Mouse (Mus musculus): ENCODE results near the gene Trim47.
A peak's percentile ranks its signal among the peaks of the same experiment; 100 is the strongest.
"Not testable (repeated sequence)": the region's sequence is repeated elsewhere in the genome, so short reads cannot be mapped to it uniquely, and the experiment has no call there.

The Trim47 gene

DNA sequence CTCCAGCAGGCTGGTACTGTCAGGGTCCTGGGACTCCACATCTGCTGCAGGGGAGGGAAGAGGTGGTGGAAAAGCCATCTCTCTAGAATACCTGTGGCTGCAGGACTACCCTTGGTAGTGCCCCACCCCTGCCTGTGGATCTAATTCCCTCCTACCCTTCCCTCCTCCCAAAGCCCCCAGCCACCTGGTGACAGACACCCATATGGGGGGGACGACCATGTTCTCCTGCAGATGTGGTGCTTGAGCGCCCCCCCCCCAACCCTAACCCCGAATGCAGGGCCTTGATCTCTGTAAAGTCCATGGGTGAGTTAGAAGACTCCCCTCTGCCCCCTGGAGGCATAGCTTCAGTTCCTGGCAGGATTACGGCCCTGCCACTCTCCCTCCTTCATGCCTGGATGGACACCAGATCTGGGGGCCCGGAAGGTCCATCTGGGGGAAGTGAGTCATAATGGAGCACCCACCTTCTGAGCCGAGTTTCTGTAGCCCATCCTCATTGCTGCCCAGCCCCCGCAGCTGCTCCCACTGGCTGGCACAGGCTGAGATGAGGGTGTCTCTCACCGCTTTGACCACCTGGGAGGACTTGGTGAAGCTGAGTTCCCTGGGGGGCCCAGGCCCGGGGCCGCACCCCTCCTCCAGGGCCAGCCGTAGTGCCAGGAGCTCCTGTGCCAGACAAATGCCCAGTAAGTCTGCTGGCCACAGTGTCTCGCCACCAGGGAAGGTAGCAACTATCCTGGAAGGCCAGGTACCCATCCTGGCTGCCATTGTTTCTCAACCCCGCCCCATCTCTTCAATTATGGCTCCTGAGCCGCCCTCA lies 19.8 kb downstream of the Trim47 start:
- peak; percentile 97 for DNase-seq

DNA sequence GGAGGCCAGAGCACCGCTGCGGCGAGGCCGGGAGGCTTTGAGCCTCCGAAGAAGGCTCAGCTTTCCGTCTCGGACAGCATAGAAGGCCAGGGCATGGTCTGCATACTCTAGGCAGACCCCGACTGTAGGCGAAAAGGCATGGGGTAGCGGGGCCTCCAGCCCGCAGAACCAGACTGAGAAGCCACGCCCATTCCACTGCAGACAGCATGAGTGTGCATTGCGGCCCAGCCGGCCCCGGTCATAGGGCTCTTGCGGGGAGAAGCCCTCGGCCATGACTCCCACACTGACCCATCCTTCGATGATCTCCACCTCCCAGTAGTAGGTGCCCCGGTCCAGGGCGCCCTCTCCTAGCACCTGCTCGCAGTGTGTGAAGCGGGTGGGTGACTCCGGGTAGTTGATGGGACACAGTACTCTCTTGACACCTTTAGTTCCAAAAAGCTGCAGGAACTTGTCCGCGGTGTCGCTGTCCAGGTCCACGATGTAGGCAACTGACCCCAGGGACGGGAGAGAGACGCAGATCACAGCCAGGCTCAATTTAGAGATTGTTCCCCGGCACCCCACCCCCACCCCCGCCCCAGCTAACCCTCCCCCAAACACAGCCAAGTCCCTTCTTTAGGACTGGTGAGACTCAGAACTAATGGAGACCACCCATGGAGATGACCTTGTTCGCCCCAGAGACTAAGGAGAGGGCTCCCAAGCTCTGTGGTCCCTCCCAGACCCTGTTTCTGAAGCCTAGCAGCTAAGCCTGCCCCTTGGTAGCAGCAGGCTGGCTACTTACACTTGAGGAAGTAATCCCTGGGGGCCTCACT lies 20.7 kb downstream of the Trim47 start:
- peak; percentile 95 for DNase-seq

DNA sequence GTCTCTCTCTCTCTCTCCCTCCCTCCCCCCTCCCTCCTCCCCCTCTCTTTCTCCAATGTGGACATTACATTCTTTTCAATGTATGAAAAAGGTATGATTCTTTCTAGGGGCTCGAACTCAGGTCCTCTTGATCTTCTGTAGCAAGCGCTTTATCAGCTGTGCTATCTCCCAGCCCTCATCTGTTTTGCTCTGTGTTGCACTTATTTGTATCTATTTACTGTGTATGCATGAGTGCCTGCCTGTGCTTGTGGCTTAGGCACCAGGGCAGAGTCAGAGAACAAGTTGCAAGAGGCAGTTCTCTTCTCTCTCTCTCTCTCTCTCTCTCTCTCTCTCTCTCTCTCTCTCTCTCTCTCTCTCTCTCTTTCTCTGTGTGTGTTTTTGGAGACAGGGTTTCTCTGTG lies 21.9 kb downstream of the Trim47 start:
- no peak for DNase-seq

DNA sequence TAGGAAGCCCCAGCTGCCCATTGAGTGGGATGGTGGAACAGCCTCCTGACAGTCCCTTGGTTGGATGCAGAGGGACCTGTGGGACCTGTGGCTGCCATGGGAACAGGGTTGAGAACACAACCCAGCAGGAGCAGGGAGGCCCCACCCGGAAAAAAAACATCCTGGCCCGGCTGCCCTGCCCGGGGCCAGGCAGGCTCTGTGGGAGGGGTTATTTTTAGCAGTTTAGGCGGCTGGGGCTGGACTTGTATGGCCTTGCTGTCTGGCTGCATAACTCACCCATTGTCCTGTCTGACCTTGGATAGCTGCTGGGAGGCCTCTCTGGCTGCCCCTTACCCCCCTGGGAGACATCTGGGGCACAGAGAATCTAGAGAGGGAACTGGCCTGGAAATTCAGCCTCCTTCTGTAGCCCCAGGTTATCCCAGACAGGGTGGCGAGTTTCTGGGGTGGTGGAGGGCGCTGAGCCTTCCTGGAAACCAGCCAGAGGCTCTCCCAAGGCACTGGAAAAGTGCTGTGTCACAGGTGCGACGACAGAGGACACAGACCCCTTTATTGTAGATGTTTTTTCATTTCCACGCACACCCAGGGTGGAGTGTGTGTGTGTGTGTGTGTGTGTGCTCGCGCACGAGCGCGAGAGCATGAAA lies 22.9 kb downstream of the Trim47 start:
- DNase-seq = peak; percentile 100

DNA sequence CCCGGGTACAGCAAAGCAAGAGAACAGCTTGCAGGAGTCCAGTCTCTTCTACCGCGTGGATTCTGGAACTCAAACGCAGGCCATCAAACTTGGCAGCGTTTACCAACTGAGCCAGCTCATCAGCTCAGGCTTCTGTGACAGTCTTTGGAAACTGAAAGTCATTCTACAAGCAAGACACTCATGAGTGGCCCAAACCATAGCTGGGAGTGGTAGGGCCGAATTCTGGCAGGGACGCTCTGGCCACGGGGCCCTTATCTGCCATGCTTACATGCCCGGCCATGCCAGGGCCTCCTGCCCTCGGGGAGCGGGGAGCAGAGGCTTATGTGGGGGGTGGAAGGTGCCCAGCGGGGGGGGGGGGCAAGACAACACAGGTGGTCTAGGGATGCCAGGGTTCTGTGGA lies 23.4 kb downstream of the Trim47 start:
- DNase-seq = no peak

DNA sequence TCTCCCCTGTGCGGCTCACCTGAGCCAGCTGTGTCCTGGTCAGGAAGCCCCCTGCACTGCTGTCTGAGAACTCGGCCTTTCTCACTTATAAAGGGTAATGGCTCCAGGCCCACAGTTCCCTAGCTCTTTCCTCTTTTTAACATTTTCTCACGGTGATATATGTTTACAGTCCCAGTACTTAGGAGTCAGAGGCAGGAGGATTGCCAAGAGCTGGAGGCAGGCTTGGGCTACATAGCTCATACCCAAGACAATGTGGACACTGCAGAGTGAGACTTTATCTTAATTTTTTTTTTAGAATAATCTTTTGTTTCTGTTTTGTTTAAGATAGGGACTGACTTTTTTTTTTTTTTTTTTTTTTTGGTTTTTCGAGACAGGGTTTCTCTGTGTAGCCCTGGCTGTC lies 24.5 kb downstream of the Trim47 start:
- DNase-seq = no peak

DNA sequence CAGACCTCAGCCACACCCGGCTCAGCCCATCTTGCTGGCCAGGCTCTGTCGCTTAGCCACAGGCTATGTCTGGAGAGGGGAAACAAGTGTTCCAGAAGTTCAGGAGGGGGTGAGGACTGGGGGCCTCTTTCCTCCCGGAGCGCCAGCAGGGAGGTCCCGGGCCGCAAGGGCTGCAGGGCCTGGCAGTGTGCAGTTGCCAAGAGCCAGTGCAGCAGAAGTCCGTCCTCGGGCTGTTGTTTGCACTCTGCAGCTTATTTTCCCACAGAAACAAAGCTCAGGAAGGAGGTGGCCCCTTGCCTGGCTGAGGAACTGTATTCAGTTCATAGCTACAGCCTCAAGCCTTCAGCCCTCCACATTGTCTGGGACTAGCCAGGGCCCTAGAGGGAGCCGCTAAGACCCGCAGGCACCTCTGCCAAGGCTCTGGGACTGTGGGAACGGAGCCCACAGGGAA lies 25.1 kb downstream of the Trim47 start:
- DNase-seq = peak; percentile 99

DNA sequence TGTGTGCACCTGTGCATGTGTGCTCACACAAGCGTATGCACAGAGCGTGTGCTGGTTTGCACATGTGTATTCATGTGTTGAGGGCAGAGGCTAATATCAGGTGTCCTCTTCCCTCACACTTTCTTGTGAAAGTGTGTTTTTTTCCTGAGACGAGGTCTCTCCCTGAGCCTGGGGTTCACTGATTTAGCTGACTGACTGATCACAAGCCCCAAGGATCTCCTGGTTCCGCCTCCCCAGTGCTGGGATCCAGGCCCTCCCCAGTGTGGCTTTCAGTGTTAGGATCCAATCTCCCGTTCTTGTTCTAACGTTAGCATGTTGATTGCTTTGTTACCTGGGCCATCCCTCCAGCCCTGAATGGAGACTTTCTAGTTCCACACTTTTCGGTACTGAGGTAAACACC lies 26.2 kb downstream of the Trim47 start:
- DNase-seq = peak; percentile 92

DNA sequence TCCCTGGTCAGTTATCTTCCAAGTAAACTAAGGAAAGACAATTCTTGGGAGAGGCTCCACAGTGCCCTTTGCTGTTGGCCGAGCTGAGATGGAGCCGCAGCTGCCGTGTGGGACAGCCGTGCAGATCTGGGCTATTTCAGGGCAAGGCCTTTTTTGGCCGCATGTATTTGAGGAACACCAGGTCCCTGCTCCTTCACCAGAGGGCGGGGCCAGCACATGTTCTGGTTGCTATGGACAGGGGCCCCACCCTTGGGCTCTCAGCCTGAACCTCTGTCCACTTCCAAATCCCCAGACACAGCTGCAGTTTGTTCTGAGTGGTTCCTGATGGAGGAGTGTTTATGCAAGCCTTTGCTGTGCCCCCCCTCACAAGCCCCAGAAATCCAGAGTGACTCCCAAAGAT lies 26.6 kb downstream of the Trim47 start:
- peak; percentile 100 for DNase-seq

DNA sequence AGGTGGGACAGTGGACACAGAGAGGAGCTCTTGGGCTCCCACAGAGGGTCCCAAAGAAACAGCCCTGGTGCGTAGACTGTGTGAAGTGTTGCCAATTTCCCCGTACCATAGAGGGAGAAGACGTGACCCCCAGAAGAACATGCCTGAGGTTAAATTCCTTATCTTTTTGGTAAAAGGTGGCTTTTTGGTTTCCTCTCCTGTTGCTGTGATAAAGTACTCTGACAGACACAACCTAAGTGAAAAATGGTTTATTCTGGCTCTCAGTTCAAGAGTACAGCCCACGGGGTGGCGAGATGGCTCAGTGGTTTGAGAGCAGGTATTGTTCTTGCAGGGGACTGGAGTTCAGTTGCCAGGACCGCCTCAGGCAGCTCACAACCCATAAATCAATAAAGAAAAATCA lies 27.5 kb downstream of the Trim47 start:
- DNase-seq = peak; percentile 89

DNA sequence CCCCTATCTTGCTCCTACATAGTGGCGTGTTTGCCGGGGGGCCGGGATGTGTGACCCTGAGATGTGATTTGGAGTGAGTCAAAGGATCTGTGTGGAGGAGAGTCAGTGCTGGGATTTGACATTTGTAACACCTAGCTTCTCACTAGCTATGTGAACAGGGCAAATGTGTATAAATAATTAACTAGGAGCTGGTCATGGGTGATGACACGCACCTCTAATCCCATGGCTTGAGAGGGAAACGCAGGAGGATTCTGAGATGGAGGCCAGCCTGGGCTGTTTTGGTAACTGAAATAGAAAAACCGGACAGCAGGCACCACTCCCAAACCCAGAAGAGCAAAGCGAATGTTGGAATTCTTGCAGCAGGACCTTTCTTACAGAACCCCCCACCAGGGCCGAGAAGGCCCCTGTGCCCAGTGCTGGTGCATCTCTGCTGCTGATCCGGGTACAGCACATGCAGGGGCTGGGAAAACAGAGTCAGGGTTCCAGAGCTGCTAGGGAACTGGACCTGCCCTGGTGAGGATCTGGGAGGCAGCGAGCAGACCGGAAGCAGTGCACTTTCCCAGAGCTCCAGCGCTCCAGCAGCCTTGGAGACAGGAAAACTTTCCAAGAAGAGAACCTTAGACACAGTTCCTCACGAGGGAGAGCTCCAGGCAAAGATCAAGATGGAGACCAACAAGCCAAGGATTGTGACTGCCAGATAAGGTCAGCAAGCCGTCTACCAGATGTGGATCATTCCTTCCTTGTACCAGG lies 28.1 kb downstream of the Trim47 start:
- peak; percentile 97 for DNase-seq

DNA sequence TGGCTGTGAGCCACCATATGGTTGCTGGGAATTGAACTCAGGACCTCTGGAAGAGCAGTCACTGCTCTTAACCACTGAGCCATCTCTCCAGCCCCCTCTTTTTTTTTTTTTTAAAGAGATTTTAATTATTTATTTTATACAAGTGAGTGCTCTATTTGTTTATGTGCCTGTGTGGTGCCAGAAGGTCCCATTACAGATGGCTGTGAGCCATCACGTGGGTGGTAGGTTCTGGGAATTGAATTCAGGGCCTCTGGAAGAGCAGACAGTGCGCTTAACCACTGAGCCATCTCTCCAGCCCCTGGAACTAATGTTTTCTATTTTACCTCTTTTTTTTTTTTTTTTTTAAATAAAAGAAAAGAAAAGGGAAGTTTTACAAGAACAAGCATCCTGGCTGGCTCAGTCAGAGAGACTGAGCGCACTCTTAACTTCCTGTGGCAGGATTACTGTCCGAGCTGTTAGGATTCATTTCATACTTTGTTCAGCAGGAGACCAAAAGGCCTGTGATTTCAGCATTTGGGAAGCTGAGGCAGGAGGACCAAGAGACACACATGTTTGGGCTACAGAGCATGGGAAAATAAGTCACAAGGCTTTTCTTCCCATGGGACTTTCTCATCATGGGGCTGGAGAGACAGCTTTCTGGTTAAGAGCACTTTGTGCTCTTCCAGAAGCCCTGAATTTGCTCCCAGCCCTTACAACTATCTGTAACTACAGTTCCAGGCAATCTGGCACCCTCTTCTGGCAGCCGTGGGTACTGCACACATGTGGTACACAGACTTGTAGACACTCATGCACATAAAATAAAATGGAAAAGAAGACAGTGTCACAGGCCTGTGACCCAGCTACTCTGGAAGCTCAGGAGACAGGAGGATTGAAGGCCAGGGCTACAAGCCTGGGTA lies 30.5 kb downstream of the Trim47 start:
- peak; percentile 90 for DNase-seq

DNA sequence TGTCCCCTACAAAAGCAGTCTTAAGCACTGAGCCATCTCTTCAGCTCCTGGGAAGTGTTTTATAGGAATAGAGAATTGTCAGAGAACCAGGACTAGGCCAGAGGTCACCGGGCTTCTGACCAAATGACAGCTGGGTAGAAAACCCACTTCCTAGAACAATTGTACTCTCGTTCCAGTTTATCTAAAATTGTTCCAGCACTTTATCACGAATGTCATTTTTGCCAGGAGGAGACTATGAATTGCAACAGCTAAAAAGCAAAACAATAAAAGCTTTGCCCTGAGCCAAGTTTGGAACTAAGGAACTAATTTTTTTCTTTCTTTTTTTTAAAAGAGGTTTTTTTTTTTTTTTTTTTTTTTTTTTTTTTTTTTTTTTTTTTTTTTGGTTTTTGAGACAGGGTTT lies 31.4 kb downstream of the Trim47 start:
- peak; percentile 97 for DNase-seq

DNA sequence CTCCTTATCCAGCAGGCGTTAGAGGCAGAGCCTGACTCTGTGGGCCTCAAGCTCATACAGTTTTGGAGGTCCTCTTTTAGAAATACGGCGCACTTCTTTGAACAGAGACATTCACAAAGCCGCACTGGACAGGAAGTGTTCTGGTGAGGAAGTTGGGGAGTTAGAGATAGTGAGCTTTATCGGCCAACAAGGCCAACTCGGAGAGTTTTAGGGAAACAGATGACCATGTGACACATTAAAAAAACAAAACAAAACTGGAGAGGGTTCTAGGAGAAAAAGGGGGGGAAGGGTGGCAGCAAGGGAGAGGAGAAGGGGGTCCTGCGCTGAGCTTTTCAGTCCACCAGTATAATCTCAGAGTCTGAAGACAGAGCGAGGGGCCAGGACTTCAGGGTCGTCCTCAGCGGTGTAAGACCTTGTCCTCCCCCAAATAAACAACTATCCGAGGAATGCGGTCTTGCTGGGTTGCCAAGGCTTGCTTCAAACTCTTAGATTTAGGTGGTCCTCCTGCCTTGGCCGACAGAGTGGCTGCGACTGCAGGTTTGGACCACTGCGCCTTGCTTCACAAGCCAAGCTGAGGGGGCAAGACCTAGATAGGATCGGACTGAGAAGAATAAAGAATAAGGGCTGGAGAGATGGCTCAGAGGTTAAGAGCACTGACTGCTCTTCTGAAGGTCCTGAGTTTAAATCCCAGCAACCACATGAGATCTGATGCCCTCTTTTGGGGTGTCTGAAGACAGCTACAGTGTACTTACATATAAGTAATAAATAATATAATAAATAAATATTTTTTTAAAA lies 33.0 kb downstream of the Trim47 start:
- peak; percentile 97 for DNase-seq

DNA sequence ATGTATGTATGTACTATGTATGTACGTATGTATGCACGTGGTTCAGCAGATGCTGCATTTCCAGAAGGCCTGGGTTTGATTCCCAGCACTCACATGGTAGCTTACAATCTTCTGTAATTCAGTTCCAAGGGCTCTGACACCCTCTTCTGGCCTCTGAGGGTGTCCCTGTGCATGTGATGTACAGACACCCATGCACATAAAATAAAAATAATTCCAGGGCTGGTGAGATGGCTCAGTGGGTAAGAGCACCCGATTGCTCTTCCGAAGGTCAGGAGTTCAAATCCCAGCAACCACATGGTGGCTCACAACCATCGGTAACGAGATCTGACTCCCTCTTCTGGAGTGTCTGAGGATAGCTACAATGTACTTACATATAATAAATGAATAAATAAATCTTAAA lies 34.1 kb downstream of the Trim47 start:
- DNase-seq = not testable (repeated sequence)

DNA sequence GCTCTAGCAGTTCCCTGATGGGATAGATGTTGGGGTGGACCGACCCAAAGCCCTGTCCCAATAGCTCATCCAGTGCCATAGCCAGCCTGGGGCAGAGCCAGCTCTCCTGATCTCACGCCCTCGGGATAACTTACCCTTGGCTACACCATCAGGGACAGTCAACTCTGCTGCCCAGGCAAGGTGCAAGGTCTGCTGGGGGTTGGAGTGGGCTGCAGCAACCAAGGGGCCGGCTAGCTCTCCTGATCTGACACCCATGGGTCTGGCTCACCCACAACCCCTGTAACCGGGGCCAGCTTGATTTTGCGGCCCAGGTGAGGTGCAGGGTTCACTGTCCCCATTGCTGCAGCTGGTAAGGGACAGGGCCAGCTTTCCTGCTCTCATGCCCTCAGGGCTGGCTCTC lies 35.4 kb downstream of the Trim47 start:
- no peak for DNase-seq

DNA sequence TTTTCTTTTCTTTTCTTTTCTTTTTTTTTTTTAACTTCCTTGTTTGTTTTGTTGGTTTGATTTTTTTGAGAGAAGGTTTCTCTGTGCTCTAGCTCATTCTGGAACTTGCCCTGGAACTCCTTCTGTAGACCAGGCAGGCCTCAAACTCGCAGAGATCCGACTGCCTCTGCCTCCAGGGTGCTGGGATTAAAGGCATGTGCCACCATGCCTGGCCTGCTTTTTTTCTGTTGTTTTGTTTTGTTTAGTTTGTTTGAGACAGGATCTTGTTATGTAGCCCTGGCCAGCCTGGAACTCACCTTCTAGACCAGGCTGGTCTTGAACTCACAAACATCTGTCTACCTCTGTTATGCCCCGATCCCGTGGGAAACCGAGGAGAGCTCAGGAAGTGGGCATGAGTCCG lies 37.5 kb downstream of the Trim47 start:
- DNase-seq = no peak

DNA sequence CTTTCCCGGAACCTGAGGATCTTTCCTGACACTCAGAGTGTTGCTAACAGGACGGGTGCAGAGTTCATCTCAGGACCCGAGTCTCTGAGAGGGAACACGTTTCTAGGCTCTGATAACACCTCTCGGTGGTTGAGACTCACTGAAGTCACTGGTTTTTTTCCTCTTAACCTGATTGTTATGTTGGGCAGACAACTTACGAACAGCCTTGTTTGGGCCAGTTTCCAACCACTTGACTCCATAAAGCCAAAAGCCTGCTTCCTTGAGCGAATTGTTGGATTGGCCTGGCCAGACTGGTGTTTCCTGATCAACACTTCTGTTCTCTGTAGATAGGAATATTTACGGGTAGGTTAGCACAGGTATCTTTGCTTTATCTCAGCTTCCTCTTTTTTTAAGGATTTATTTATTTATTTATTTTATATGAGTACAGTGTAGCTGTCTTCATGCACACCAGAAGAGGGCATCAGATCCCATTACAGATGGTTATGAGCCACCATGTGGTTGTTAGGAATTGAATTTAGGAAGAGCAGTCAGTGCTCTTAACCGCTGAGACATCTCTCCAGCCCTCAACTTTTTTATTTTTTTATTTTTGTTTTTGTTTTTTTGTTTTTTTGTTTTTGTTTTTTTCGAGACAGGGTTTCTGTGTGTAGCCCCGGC lies 38.1 kb downstream of the Trim47 start:
- DNase-seq = peak; percentile 96

DNA sequence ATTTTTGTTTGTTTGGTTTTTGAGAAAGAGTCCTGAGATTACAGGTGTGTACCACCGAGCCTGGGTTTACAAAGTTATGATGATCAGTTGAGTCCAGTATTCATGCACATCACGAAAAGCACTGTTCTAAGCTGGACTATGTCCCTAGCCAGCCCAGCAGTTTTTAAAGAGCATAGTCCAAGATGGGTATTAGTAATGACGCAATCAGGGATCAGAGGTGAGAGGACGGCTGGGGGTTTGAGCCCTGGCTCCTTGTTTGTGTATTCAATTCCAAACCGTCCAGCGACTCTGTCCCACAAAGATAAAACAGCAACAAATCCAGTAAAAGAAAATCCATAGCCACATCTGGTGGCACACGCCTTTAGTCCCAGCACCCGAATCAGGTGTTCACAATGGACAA lies 38.8 kb downstream of the Trim47 start:
- no peak for DNase-seq
